Mouse (Mus musculus) CH12.LX (cell line): ENCODE data around the gene Tpk1. TPM values are rescaled to one million over a fixed set of nuclear protein-coding genes. Genes with fewer than 3 reads are reported as not detected.
A peak's percentile ranks its signal among the peaks of the same experiment; 100 is the strongest.

Source experiments
- DNase-seq: peaks from one replicate; pipeline ENCODE4 v3.0.0-alpha.2; 2013; ENCODE audit errors: extremely low read depth
- H3K27ac ChIP-seq: 2 replicates; pipeline ENCODE4 v1.5.1; 2012; ENCODE audit warnings: low read depth, mild to moderate bottlenecking, control low read depth, moderate library complexity; ENCODE audit not compliant: insufficient read depth
- H3K27me3 ChIP-seq: replicated peaks from 2 replicates; pipeline ENCODE3; 2012; ENCODE audit warnings: inconsistent platforms
- H3K36me3 ChIP-seq, 2 experiments: replicated peaks in 1 of 2; 2 replicates each; pipeline versions ENCODE3 to v1.6.1; 2012; ENCODE audit warnings: inconsistent platforms in 1 of 2, low read length in 1 of 2, mild to moderate bottlenecking in 1 of 2, mixed read lengths in 1 of 2, moderate library complexity in 1 of 2; ENCODE audit not compliant: control insufficient read depth in 1 of 2, insufficient read depth in 1 of 2
- H3K4me1 ChIP-seq, 2 experiments: 2 replicates each; pipeline ENCODE4 v1.6.1; 2012; ENCODE audit warnings: inconsistent platforms in 1 of 2, moderate library complexity in 1 of 2; ENCODE audit not compliant: insufficient read depth in 2 of 2, control insufficient read depth in 1 of 2
- H3K4me2 ChIP-seq: 2 replicates; pipeline ENCODE4 v1.6.1; 2012; ENCODE audit warnings: low read depth, mild to moderate bottlenecking, control low read depth; ENCODE audit not compliant: poor library complexity, insufficient read depth, severe bottlenecking
- H3K4me3 ChIP-seq, 3 experiments: fragments of 150-350 bp in 1 of 3; sonication (generic) in 1 of 3; replicated peaks in 1 of 3; 2 replicates each; pipeline versions ENCODE3 to v1.5.1; 2011 to 2012; ENCODE audit warnings: low read depth in 2 of 3, low read length in 2 of 3, mild to moderate bottlenecking in 2 of 3, moderate library complexity in 2 of 3, control low read depth in 1 of 3, improper control_type of control experiment in 1 of 3, inconsistent platforms in 1 of 3, mixed read lengths in 1 of 3; ENCODE audit not compliant: poor library complexity in 1 of 3
- H3K79me2 ChIP-seq: replicated peaks from 2 replicates; pipeline ENCODE4 v1.6.1; 2012; ENCODE audit warnings: mild to moderate bottlenecking, moderate library complexity; ENCODE audit not compliant: control insufficient read depth, poor library complexity, insufficient read depth, severe bottlenecking; ENCODE audit errors: extremely low read depth
- H3K9ac ChIP-seq: 2 replicates; pipeline ENCODE4 v1.6.1; 2012; ENCODE audit warnings: low read depth, mild to moderate bottlenecking, control low read depth, moderate library complexity; ENCODE audit not compliant: insufficient read depth
- H3K9me3 ChIP-seq: replicated peaks from 2 replicates; pipeline ENCODE3; 2012; ENCODE audit warnings: low read length, inconsistent platforms, mixed read lengths
- BHLHE40 ChIP-seq: IDR thresholded peaks from 2 replicates; pipeline ENCODE4 v1.6.1; 2011; ENCODE audit warnings: mild to moderate bottlenecking, low read depth, low read length, improper control_type of control experiment
- CHD1 ChIP-seq: IDR thresholded peaks from 2 replicates; pipeline ENCODE4 v1.6.1; 2012; ENCODE audit warnings: low read depth, low read length, improper control_type of control experiment, inconsistent platforms
- CHD2 ChIP-seq: IDR thresholded peaks from 2 replicates; pipeline ENCODE4 v1.6.1; 2011; ENCODE audit warnings: low read length, improper control_type of control experiment
- CTCF ChIP-seq, 2 experiments: IDR thresholded peaks in 1 of 2; conservative IDR thresholded peaks in 1 of 2; 2 replicates each; pipeline ENCODE4 v1.5.1; 2011 to 2012; ENCODE audit warnings: low read depth in 2 of 2, low read length in 2 of 2, improper control_type of control experiment in 1 of 2, inconsistent platforms in 1 of 2, mild to moderate bottlenecking in 1 of 2, moderate library complexity in 1 of 2
- E2F4 ChIP-seq: IDR thresholded peaks from 2 replicates; pipeline ENCODE4 v1.6.1; 2011; ENCODE audit warnings: low read depth, low read length, improper control_type of control experiment; ENCODE audit not compliant: insufficient replicate concordance
- ELF1 ChIP-seq: IDR thresholded peaks from 2 replicates; pipeline ENCODE4 v1.6.1; 2014; ENCODE audit warnings: low read depth, mild to moderate bottlenecking, inconsistent platforms, low read length, improper control_type of control experiment
- EP300 ChIP-seq: IDR thresholded peaks from 2 replicates; pipeline ENCODE4 v1.6.1; 2011; ENCODE audit warnings: low read length, improper control_type of control experiment
- ETS1 ChIP-seq: conservative IDR thresholded peaks from 2 replicates; pipeline ENCODE4 v1.6.1; 2012; ENCODE audit warnings: low read depth, mild to moderate bottlenecking, inconsistent platforms, low read length, improper control_type of control experiment, moderate library complexity
- GABPA ChIP-seq: IDR thresholded peaks from 2 replicates; pipeline ENCODE4 v1.6.1; 2012; ENCODE audit warnings: low read depth, low read length, improper control_type of control experiment, inconsistent platforms; ENCODE audit not compliant: insufficient replicate concordance
- HCFC1 ChIP-seq: IDR thresholded peaks from 2 replicates; pipeline ENCODE4 v1.6.1; 2012; ENCODE audit warnings: low read depth, mild to moderate bottlenecking, inconsistent platforms, low read length, improper control_type of control experiment
- IRF4 ChIP-seq: IDR thresholded peaks from 2 replicates; pipeline ENCODE4 v1.6.1; 2014; ENCODE audit warnings: low read depth, mild to moderate bottlenecking, inconsistent platforms, low read length, improper control_type of control experiment
- JUN ChIP-seq: IDR thresholded peaks from 2 replicates; pipeline ENCODE4 v1.6.1; 2011; ENCODE audit warnings: low read depth, mild to moderate bottlenecking, low read length, improper control_type of control experiment, moderate library complexity; ENCODE audit not compliant: insufficient read depth
- JUND ChIP-seq: conservative IDR thresholded peaks from 2 replicates; pipeline ENCODE4 v1.6.1; 2011; ENCODE audit warnings: low read depth, low read length, improper control_type of control experiment
- KAT2A ChIP-seq: IDR thresholded peaks from 2 replicates; pipeline ENCODE4 v1.6.1; 2012; ENCODE audit warnings: low read length, improper control_type of control experiment, inconsistent platforms; ENCODE audit not compliant: insufficient replicate concordance
- MAFK ChIP-seq: IDR thresholded peaks from 2 replicates; pipeline ENCODE4 v1.6.1; 2011; ENCODE audit warnings: low read length, improper control_type of control experiment; ENCODE audit not compliant: insufficient replicate concordance
- MAX ChIP-seq: IDR thresholded peaks from 2 replicates; pipeline ENCODE4 v1.6.1; 2011; ENCODE audit warnings: low read length, improper control_type of control experiment
- MAZ ChIP-seq: IDR thresholded peaks from 2 replicates; pipeline ENCODE4 v1.6.1; 2012; ENCODE audit warnings: low read depth, mild to moderate bottlenecking, inconsistent platforms, low read length, improper control_type of control experiment, moderate library complexity
- MEF2A ChIP-seq: IDR thresholded peaks from 2 replicates; pipeline ENCODE4 v1.6.1; 2014; ENCODE audit warnings: low read depth, mild to moderate bottlenecking, inconsistent platforms, low read length, improper control_type of control experiment, borderline replicate concordance
- MXI1 ChIP-seq: IDR thresholded peaks from 2 replicates; pipeline ENCODE4 v1.6.1; 2011; ENCODE audit warnings: mild to moderate bottlenecking, low read depth, low read length, improper control_type of control experiment
- MYC ChIP-seq: IDR thresholded peaks from 2 replicates; pipeline ENCODE4 v1.6.1; 2011; ENCODE audit warnings: low read depth, mild to moderate bottlenecking, improper control_type of control experiment, low read length
- NELFE ChIP-seq: IDR thresholded peaks from 2 replicates; pipeline ENCODE4 v1.6.1; 2011; ENCODE audit warnings: low read depth, low read length, improper control_type of control experiment
- NRF1 ChIP-seq: IDR thresholded peaks from 2 replicates; pipeline ENCODE4 v1.6.1; 2014; ENCODE audit warnings: low read depth, mild to moderate bottlenecking, inconsistent platforms, low read length, improper control_type of control experiment, moderate library complexity
- PAX5 ChIP-seq: IDR thresholded peaks from 2 replicates; pipeline ENCODE4 v1.6.1; 2012; ENCODE audit warnings: low read length, inconsistent platforms, mixed read lengths
- POLR2A ChIP-seq: IDR thresholded peaks from 2 replicates; pipeline ENCODE4 v1.6.1; 2011; ENCODE audit warnings: low read depth, mild to moderate bottlenecking, improper control_type of control experiment, low read length
- POLR2AphosphoS2 ChIP-seq: IDR thresholded peaks from 2 replicates; pipeline ENCODE4 v1.6.1; 2011; ENCODE audit warnings: low read depth, low read length, improper control_type of control experiment
- RAD21 ChIP-seq: IDR thresholded peaks from 2 replicates; pipeline ENCODE4 v1.6.1; 2011; ENCODE audit warnings: low read depth, mild to moderate bottlenecking, low read length, improper control_type of control experiment, moderate library complexity
- RCOR1 ChIP-seq: conservative IDR thresholded peaks from 2 replicates; pipeline ENCODE4 v1.6.1; 2012; ENCODE audit warnings: low read depth, mild to moderate bottlenecking, inconsistent platforms, low read length, improper control_type of control experiment
- SIN3A ChIP-seq: IDR thresholded peaks from 2 replicates; pipeline ENCODE4 v1.6.1; 2012; ENCODE audit warnings: low read length, improper control_type of control experiment, inconsistent platforms
- SMC3 ChIP-seq: IDR thresholded peaks from 2 replicates; pipeline ENCODE4 v1.6.1; 2011; ENCODE audit warnings: low read depth, low read length, improper control_type of control experiment
- TBP ChIP-seq: conservative IDR thresholded peaks from 2 replicates; pipeline ENCODE4 v1.6.1; 2011; ENCODE audit warnings: low read depth, low read length, improper control_type of control experiment
- TCF12 ChIP-seq: IDR thresholded peaks from 2 replicates; pipeline ENCODE4 v1.6.1; 2014; ENCODE audit warnings: low read depth, mild to moderate bottlenecking, inconsistent platforms, low read length, improper control_type of control experiment
- UBTF ChIP-seq: IDR thresholded peaks from 2 replicates; pipeline ENCODE4 v1.6.1; 2012; ENCODE audit warnings: low read depth, mild to moderate bottlenecking, inconsistent platforms, low read length, improper control_type of control experiment, moderate library complexity
- USF1 ChIP-seq: IDR thresholded peaks from 2 replicates; pipeline ENCODE4 v1.6.1; 2014; ENCODE audit warnings: low read depth, mild to moderate bottlenecking, inconsistent platforms, low read length, improper control_type of control experiment
- USF2 ChIP-seq: conservative IDR thresholded peaks from 2 replicates; pipeline ENCODE4 v1.6.1; 2011; ENCODE audit warnings: low read depth, low read length, improper control_type of control experiment
- ZC3H11A ChIP-seq: IDR thresholded peaks from 2 replicates; pipeline ENCODE4 v1.6.1; 2012; ENCODE audit warnings: low read depth, mild to moderate bottlenecking, inconsistent platforms, low read length, improper control_type of control experiment
- ZKSCAN1 ChIP-seq: IDR thresholded peaks from 2 replicates; pipeline ENCODE4 v1.6.1; 2012; ENCODE audit warnings: low read depth, inconsistent platforms, low read length, improper control_type of control experiment, borderline replicate concordance
- ZMIZ1 ChIP-seq: IDR thresholded peaks from 2 replicates; pipeline ENCODE4 v1.6.1; 2012; ENCODE audit warnings: low read depth, mild to moderate bottlenecking, inconsistent platforms, low read length, improper control_type of control experiment
- ZNF384 ChIP-seq: IDR thresholded peaks from 2 replicates; pipeline ENCODE4 v1.6.1; 2012; ENCODE audit warnings: low read depth, low read length, improper control_type of control experiment, inconsistent platforms
- dilution Hi-C: fragments of 300-500 bp; cut with MboI; formaldehyde crosslinking; loops from 2 replicates; pipeline ENCODE4 v1.14.3; 2020; ENCODE audit warnings: low sequenced_read_pairs; ENCODE audit not compliant: extremely low pct_unique_long_range_greater_than_20kb, extremely low pct_ligation_motif_present
- in situ Hi-C: fragments of 300-500 bp; cut with MboI; formaldehyde crosslinking; loops from 3 replicates; pipeline ENCODE4 v1.14.3; 2019; ENCODE audit warnings: low sequenced_read_pairs, low pct_ligation_motif_present, low pct_unique_long_range_greater_than_20kb, mixed read lengths
- polyA plus RNA-seq: library from polyadenylated mRNA; unstranded; fragments of >175 nt; gene quantifications from 2 replicates; pipeline ENCODE4 v1.2.1, GENCODE M21; 2012; ENCODE audit warnings: low read depth; ENCODE audit not compliant: insufficient read length
- total RNA-seq, 2 experiments: library from RNA; depleted of rRNA; stranded (reverse); fragments of 300-350 nt in 1 of 2; fragments of >200 nt in 1 of 2; gene quantifications; 2 replicates each; pipeline ENCODE4 v1.2.3; 2012 to 2014

Gene Tpk1
- total and polyA plus RNA-seq, 3 experiments: 3.9 to 6.3 (median 4.8) TPM

DNA sequence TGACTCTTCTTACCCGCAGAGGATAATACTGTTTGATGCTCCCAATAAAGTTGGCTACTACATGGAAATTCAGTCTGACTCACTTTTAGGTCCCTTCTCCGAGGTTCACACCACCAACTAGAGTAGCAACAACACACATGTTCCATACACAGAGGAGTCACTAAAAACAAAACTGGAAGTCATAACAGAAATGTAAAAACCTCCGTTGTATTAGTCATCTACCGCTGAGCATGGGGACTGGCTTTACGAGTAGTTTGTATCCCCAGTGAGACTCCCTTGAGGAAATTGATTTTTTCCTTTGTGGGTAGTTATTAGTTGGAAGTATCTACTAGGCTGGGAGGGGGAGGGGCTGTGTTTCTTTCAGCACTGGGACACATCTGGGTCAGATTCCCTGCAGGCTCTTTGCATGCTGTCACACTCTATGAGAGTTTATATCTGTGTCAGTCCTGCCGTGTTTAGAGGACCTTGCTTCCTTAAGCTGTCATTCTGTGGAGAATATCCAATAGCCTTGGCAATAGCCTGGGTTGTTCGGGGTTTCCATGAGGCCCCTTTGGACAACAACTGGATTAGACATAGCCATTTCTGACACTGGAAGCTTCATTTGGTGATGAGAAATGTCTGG, 245.6 kb downstream of the Tpk1 start:
- peak; percentile 36; the same call in 1 of the 2 replicates for TF ChIP-seq ETS1
- no peak for TF ChIP-seq USF1
- TF ChIP-seq CHD1: no peak
- TF ChIP-seq MAFK: no peak
- no peak for TF ChIP-seq RCOR1
- no peak for TF ChIP-seq SMC3
- TF ChIP-seq MAZ: no peak
- no peak for TF ChIP-seq TBP
- no peak for TF ChIP-seq POLR2A
- TF ChIP-seq JUND: peak; percentile 65
- TF ChIP-seq E2F4: no peak
- TF ChIP-seq BHLHE40: peak; percentile 39; the same call in 1 of the 2 replicates
- TF ChIP-seq JUN: peak; percentile 48; the same call in 1 of the 2 replicates
- TF ChIP-seq ZKSCAN1: no peak
- no peak for TF ChIP-seq CTCF (conservative IDR thresholded peaks at IDR 0.05 in 1 of 2, IDR thresholded peaks at IDR 0.05 in 1 of 2; ENCODE audit: low read depth in 2 of 2, low read length in 2 of 2)
- TF ChIP-seq ZC3H11A: no peak
- no peak for TF ChIP-seq MEF2A
- no peak for TF ChIP-seq ELF1
- TF ChIP-seq KAT2A: no peak
- TF ChIP-seq ZMIZ1: no peak
- TF ChIP-seq CHD2: no peak
- TF ChIP-seq EP300: peak; percentile 67
- 0 out of 2 replicates have a peak, but pooled peaks have one; percentile 16 for TF ChIP-seq MAX
- no peak for TF ChIP-seq USF2
- TF ChIP-seq POLR2AphosphoS2: no peak
- TF ChIP-seq RAD21: no peak
- TF ChIP-seq HCFC1: no peak
- TF ChIP-seq NRF1: no peak
- TF ChIP-seq MXI1: no peak
- no peak for TF ChIP-seq MYC
- no peak for TF ChIP-seq ZNF384
- TF ChIP-seq NELFE: no peak
- no peak for TF ChIP-seq UBTF
- TF ChIP-seq SIN3A: no peak
- peak; percentile 67; the same call in 1 of the 2 replicates for TF ChIP-seq IRF4
- TF ChIP-seq TCF12: no peak
- no peak for TF ChIP-seq GABPA
- no peak for TF ChIP-seq PAX5
- dilution Hi-C loops: no loop called here
- H3K9ac ChIP-seq: no peak overlapping the region
- in situ Hi-C loops: no loop called here
- H3K4me3 ChIP-seq: no peak overlapping the region
- H3K27me3 ChIP-seq: no peaks in the 10 kb centered on the region
- H3K79me2 ChIP-seq: no peaks in the 10 kb centered on the region
- H3K4me2 ChIP-seq: peak overlapping the region; percentile 8; the same call in 1 of the 2 replicates
- H3K4me1 ChIP-seq: peaks cover 0 to 9% of the 10 kb centered on the region in 2 experiments; a peak in 1 of 4 replicates
- no peaks in the 10 kb centered on the region for H3K36me3 ChIP-seq
- H3K27ac ChIP-seq: no peak overlapping the region
- no peaks in the 10 kb centered on the region for H3K9me3 ChIP-seq
- peak; percentile 51 for DNase-seq
